Mouse (Mus musculus): ENCODE measurements at regions not wholly inside any gene's neighbourhood (a gene's known extent, or its start where the extent isn't known, plus 50 kb on each side); places are given as distances from the start of the nearest gene placed in this dataset.

GRCm38 (mm10) chr10:17260154-17260553 lies 462.9 kb upstream of the Cited2 start:
- TF ChIP-seq CTCF (IDR thresholded peaks at IDR 0.05; ENCODE audit: extremely low read depth, insufficient read depth, insufficient read length, insufficient replicate concordance) (no peak), POLR2A (IDR thresholded peaks at IDR 0.05; ENCODE audit: low read depth, low read length) (no peak)

All from spleen, adult 2 months (tissue).